Mouse (Mus musculus) left cerebral cortex, adult 18-20 months (tissue): ENCODE measurements at regions not wholly inside any gene's neighbourhood (a gene's known extent, or its start where the extent isn't known, plus 50 kb on each side); places are given as distances from the start of the nearest gene placed in this dataset.

Source experiments
- DNase-seq, 2 experiments: peaks; one replicate each; pipeline ENCODE4 v3.0.0; 2021 to 2022; ENCODE audit warnings: low spot score in 2 of 2, mixed read lengths in 1 of 2

GRCm38 (mm10) chrX:49387439-49387838, 76.3 kb upstream of the Arhgap36 start:
- no peak for DNase-seq

- peak; percentile 3 to 7 for DNase-seq
These were observed 86.7 kb upstream of the Arhgap36 start for GRCm38 (mm10) chrX:49377067-49377466.

GRCm38 (mm10) chrX:49370384-49370783, 82.3 kb upstream of the Enox2 start:
- DNase-seq, result no peak

- no peak for DNase-seq
These were observed 81.3 kb upstream of the Enox2 start for GRCm38 (mm10) chrX:49369404-49369803.

- DNase-seq, result no peak
These were observed 58.4 kb upstream of the Enox2 start for GRCm38 (mm10) chrX:49346451-49346850.
